Comparison of ENCODE assay signal across 8 mouse cellular contexts in genomic region chrX:134308275-134308634, GRCm38 (mm10). TPM values are rescaled to one million over a fixed set of nuclear protein-coding genes. Genes with fewer than 3 reads are reported as not detected.
DNase-seq lines count a peak whose midpoint lies in the region; ATAC-seq lines count a peak whose summit lies in the region.

No protein-coding gene starts in this region.

- H3K27ac ChIP-seq in kidney, embryonic 14.5 days (ENCODE audit: low read depth, low read length), result no peak overlapping the region
- no peak overlapping the region for H3K27ac ChIP-seq in hindbrain, embryonic 13.5 days
- no peak overlapping the region for H3K27ac ChIP-seq in midbrain, embryonic 13.5 days

- peak; percentile 88 for ATAC-seq in kidney, embryonic 14.5 days (ENCODE audit: low FRiP score, low TSS enrichment)
- ATAC-seq in hindbrain, embryonic 13.5 days (ENCODE audit: low FRiP score), result peak; percentile 66
- ATAC-seq in midbrain, embryonic 13.5 days, result peak; percentile 79

- H3K9ac ChIP-seq in kidney, embryonic 14.5 days (ENCODE audit: low read depth, low read length), result peak overlapping the region; percentile 52
- H3K9ac ChIP-seq in hindbrain, embryonic 13.5 days, result peak overlapping the region; percentile 65
- peak overlapping the region; percentile 46 for H3K9ac ChIP-seq in midbrain, embryonic 13.5 days (replicated peaks)

- H3K36me3 ChIP-seq in kidney, embryonic 14.5 days (ENCODE audit: control insufficient read depth, insufficient read depth, low read length), result no peaks in the 10 kb centered on the region
- H3K36me3 ChIP-seq in hindbrain, embryonic 13.5 days, result peaks cover 9% of the 10 kb centered on the region
- peaks cover 3% of the 10 kb centered on the region; the same call in 1 of the 2 replicates for H3K36me3 ChIP-seq in midbrain, embryonic 13.5 days

- no peaks in the 10 kb centered on the region for H3K4me1 ChIP-seq in kidney, embryonic 14.5 days (ENCODE audit: control insufficient read depth, insufficient read depth, low read length)
- H3K4me1 ChIP-seq in hindbrain, embryonic 13.5 days (replicated peaks), result peaks cover 6% of the 10 kb centered on the region; the same call in 1 of the 2 replicates
- peaks cover 5% of the 10 kb centered on the region; the same call in 1 of the 2 replicates for H3K4me1 ChIP-seq in midbrain, embryonic 13.5 days (replicated peaks)

- WGBS in kidney, embryonic 14.5 days, result 29% methylated on average over 9 of the region's 9 CpGs
- 23% methylated on average over 9 of the region's 9 CpGs for WGBS in hindbrain, embryonic 13.5 days
- WGBS in midbrain, embryonic 13.5 days, result 35% methylated on average over 9 of the region's 9 CpGs

- no peaks in the 10 kb centered on the region for H3K27me3 ChIP-seq in kidney, embryonic 14.5 days (ENCODE audit: control insufficient read depth, insufficient read depth, low read length)
- no peaks in the 10 kb centered on the region for H3K27me3 ChIP-seq in hindbrain, embryonic 13.5 days
- no peaks in the 10 kb centered on the region for H3K27me3 ChIP-seq in midbrain, embryonic 13.5 days

- peak overlapping the region; percentile 28 for H3K4me2 ChIP-seq in kidney, embryonic 14.5 days (replicated peaks; ENCODE audit: low read depth, low read length)
- peak overlapping the region; percentile 54 for H3K4me2 ChIP-seq in hindbrain, embryonic 13.5 days
- H3K4me2 ChIP-seq in midbrain, embryonic 13.5 days (replicated peaks), result peak overlapping the region; percentile 55

- no peaks in the 10 kb centered on the region for H3K9me3 ChIP-seq in kidney, embryonic 14.5 days (ENCODE audit: control insufficient read depth, low read length)
- no peaks in the 10 kb centered on the region for H3K9me3 ChIP-seq in hindbrain, embryonic 13.5 days
- no peaks in the 10 kb centered on the region for H3K9me3 ChIP-seq in midbrain, embryonic 13.5 days

- H3K4me3 ChIP-seq in kidney, embryonic 14.5 days (ENCODE audit: low read length), result peak overlapping the region; percentile 36
- peak overlapping the region; percentile 41 for H3K4me3 ChIP-seq in hindbrain, embryonic 13.5 days
- H3K4me3 ChIP-seq in midbrain, embryonic 13.5 days (replicated peaks), result peak overlapping the region; percentile 42

- no peak for DNase-seq in kidney, postnatal 36 days
- DNase-seq in ZHBTc4 (ENCODE audit: low read depth, low spot score), result peak; percentile 79
- DNase-seq in layer of hippocampus, postnatal 14 days (ENCODE audit: low spot score in 2 of 2), result no peak
- DNase-seq in gastrocnemius, postnatal 10 days, result no peak
- DNase-seq in kidney, adult 8-10 months, result no peak

RNA-seq across cellular contexts. Expression of gene Cenpi, which starts 0.4 kb away (rescaled TPM):
- 42.2 and 43.1 TPM in 2 replicates for polyA plus RNA-seq in kidney, embryonic 14.5 days (2014; fragmentation: Nextera tagmentation; extraction: Ambion mirVana)
- 6.7 and 9.3 TPM in 2 replicates for polyA plus RNA-seq in hindbrain, embryonic 13.5 days (2015; fragmentation: Nextera tagmentation; extraction: Ambion mirVana)
- 10.1 and 11.8 TPM in 2 replicates for polyA plus RNA-seq in midbrain, embryonic 13.5 days (2015; fragmentation: Nextera tagmentation; extraction: Ambion mirVana)
- 1 to 10 TPM; 1.6 to 2.1 TPM for total RNA-seq in layer of hippocampus, postnatal 14 days (2021)
- 1 to 10 TPM; 2.3 to 3.2 TPM for total RNA-seq in gastrocnemius, postnatal 10 days (2021)

RNA-seq across cellular contexts. Expression of gene Tmem35a, which starts 13.2 kb away (rescaled TPM):
- 7.9 and 8.9 TPM in 2 replicates for polyA plus RNA-seq in kidney, embryonic 14.5 days (2014; fragmentation: Nextera tagmentation; extraction: Ambion mirVana)
- polyA plus RNA-seq in hindbrain, embryonic 13.5 days (2015; fragmentation: Nextera tagmentation; extraction: Ambion mirVana), result 102 and 106 TPM in 2 replicates
- 93.6 and 94.8 TPM in 2 replicates for polyA plus RNA-seq in midbrain, embryonic 13.5 days (2015; fragmentation: Nextera tagmentation; extraction: Ambion mirVana)
- 10 to 100 TPM; 63.0 to 63.8 TPM for total RNA-seq in layer of hippocampus, postnatal 14 days (2021)
- 1 to 10 TPM; 1.5 to 1.7 TPM for total RNA-seq in gastrocnemius, postnatal 10 days (2021)

RNA-seq across cellular contexts. Expression of gene Trmt2b, which starts 31.5 kb away (rescaled TPM):
- 11.5 and 18.7 TPM in 2 replicates for polyA plus RNA-seq in kidney, embryonic 14.5 days (2014; fragmentation: Nextera tagmentation; extraction: Ambion mirVana)
- polyA plus RNA-seq in hindbrain, embryonic 13.5 days (2015; fragmentation: Nextera tagmentation; extraction: Ambion mirVana), result 4.7 and 6.0 TPM in 2 replicates
- 4.5 and 4.7 TPM in 2 replicates for polyA plus RNA-seq in midbrain, embryonic 13.5 days (2015; fragmentation: Nextera tagmentation; extraction: Ambion mirVana)
- 1 to 10 TPM; 5.9 to 6.8 TPM for total RNA-seq in layer of hippocampus, postnatal 14 days (2021)
- total RNA-seq in gastrocnemius, postnatal 10 days (2021), result 10 to 100 TPM in 1 of 2 experiments, 1 to 10 TPM in 1; 9.2 to 10.6 TPM
